Mouse (Mus musculus): ENCODE measurements around the gene Cyp4a12b. TPM values are rescaled to one million over a fixed set of nuclear protein-coding genes. Genes with fewer than 3 reads are reported as not detected.
"Not testable (repeated sequence)": the region's sequence is repeated elsewhere in the genome, so short reads cannot be mapped to it uniquely, and the experiment has no call there.

Gene Cyp4a12b
- not detected in 2 replicates for polyA plus RNA-seq (2014; fragmentation: Nextera tagmentation; extraction: Ambion mirVana)

DNA sequence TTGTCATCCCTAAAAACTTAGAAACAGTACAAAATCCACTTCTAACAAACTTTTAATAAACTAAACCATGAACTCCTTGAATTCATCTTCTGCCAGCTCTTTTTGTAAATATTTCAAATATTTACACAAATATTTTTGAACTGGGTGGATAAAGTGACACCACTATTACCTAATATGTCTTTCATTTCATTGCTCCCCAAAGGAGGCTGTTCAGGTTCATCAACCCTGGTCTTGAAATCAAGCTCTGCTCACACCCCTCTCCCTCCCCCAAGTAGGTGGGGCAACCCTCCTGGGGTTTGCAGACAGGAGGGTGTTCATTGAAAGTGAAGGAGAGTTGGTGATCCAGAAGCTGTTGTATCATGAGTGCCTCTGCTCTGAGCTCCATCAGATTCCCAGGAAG is at the start of gene Cyp4a12b:
TSS of gene Cyp4a12b (plus strand) at position 301 of the 400 bp plus-strand sequence.
- DNase-seq (ENCODE audit: low spot score); H3K4me1 ChIP-seq (ENCODE audit: control insufficient read depth, insufficient read depth, low read length); H3K36me3 ChIP-seq (replicated peaks; ENCODE audit: control insufficient read depth, insufficient read depth, low read depth, low read length); H3K9me3 ChIP-seq (replicated peaks; ENCODE audit: control insufficient read depth, low read length); H3K9ac ChIP-seq (replicated peaks; ENCODE audit: low read length); H3K27me3 ChIP-seq (ENCODE audit: control insufficient read depth, insufficient read depth, low read length); ATAC-seq (replicated peaks; ENCODE audit: insufficient number of reproducible peaks, low FRiP score, low TSS enrichment, low read depth); H3K27ac ChIP-seq (replicated peaks; ENCODE audit: low read depth, low read length); H3K4me2 ChIP-seq (ENCODE audit: low read depth, low read length); H3K4me3 ChIP-seq (ENCODE audit: low read depth, low read length): not testable (repeated sequence)

DNA sequence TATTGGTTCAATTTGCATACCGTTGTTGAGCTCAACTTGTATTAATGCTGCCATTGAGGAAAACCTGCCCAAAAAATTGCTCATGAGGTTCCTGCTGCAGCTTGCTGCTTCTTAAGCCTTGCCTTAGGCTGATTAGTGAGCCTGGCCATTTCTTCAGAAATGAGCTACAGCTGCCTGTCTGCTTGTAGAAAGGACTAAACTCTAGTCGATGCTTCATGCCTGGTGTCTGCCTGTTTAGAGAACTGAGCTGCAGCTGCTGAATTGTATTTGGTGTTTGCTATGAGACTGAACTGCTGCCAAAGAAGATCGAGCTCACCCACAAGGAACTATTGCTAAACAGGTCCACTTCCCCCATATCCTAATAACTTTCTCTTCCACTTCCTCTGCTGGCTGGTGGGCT is 45.8 kb upstream of the Cyp4a12b start:
- H3K9me3 ChIP-seq (replicated peaks; ENCODE audit: control insufficient read depth, low read length); H3K9ac ChIP-seq (replicated peaks; ENCODE audit: low read length); H3K27ac ChIP-seq (replicated peaks; ENCODE audit: low read depth, low read length); H3K4me1 ChIP-seq (ENCODE audit: control insufficient read depth, insufficient read depth, low read length); H3K4me3 ChIP-seq (ENCODE audit: low read depth, low read length); ATAC-seq (replicated peaks; ENCODE audit: insufficient number of reproducible peaks, low FRiP score, low TSS enrichment, low read depth); DNase-seq (ENCODE audit: low spot score); H3K36me3 ChIP-seq (replicated peaks; ENCODE audit: control insufficient read depth, insufficient read depth, low read depth, low read length); H3K27me3 ChIP-seq (ENCODE audit: control insufficient read depth, insufficient read depth, low read length); H3K4me2 ChIP-seq (ENCODE audit: low read depth, low read length): not testable (repeated sequence)
- whole genome bisulfite sequencing, result 87% methylated on average over 3 of the region's 3 CpGs

DNA sequence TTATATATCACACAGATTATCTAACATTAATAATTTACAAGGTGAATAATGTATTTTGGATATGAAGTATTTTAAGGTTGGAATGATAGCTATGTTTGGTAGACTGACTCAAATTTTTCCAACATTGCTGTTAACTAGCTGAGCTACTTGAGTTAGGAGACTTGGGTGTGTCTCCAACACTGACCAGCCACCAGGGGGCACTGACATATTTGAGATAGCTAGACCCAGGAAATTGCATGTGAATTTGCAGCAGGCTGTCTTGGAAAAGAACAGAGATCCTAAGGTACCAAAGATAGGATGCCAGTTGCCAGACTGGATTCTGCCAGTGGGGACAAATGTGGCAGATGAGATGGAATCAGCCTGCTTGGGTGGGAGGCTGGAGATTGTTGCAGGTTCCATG is 43.4 kb upstream of the Cyp4a12b start:
- not testable (repeated sequence) for H3K4me3 ChIP-seq (ENCODE audit: low read depth, low read length); H3K9me3 ChIP-seq (replicated peaks; ENCODE audit: control insufficient read depth, low read length); H3K27ac ChIP-seq (replicated peaks; ENCODE audit: low read depth, low read length); DNase-seq (ENCODE audit: low spot score); H3K9ac ChIP-seq (replicated peaks; ENCODE audit: low read length); ATAC-seq (replicated peaks; ENCODE audit: insufficient number of reproducible peaks, low FRiP score, low TSS enrichment, low read depth); H3K27me3 ChIP-seq (ENCODE audit: control insufficient read depth, insufficient read depth, low read length); H3K36me3 ChIP-seq (replicated peaks; ENCODE audit: control insufficient read depth, insufficient read depth, low read depth, low read length); H3K4me1 ChIP-seq (ENCODE audit: control insufficient read depth, insufficient read depth, low read length); H3K4me2 ChIP-seq (ENCODE audit: low read depth, low read length)

DNA sequence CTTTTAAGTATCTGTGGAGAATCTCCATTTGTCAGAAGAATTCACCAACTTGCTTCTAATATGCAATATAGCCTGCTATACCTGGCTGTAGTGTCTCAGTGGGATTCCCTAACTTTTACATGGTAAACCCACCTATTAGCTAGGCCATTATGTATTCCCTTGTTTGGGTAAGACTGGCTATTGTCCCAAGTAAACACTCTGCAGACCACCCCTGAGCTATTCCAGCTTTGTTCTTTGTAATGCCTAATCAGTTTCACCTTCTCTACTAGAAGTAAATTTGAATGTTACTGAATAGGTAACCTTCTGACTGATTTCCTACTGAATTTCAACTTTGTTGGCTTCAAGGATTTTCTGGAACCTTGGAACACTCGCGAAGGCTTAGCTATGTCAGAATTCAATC is 15.2 kb upstream of the Cyp4a12b start:
- H3K27ac ChIP-seq (replicated peaks; ENCODE audit: low read depth, low read length); H3K9me3 ChIP-seq (replicated peaks; ENCODE audit: control insufficient read depth, low read length); H3K9ac ChIP-seq (replicated peaks; ENCODE audit: low read length); H3K4me2 ChIP-seq (ENCODE audit: low read depth, low read length); DNase-seq (ENCODE audit: low spot score); H3K27me3 ChIP-seq (ENCODE audit: control insufficient read depth, insufficient read depth, low read length); ATAC-seq (replicated peaks; ENCODE audit: insufficient number of reproducible peaks, low FRiP score, low TSS enrichment, low read depth); H3K4me1 ChIP-seq (ENCODE audit: control insufficient read depth, insufficient read depth, low read length); H3K4me3 ChIP-seq (ENCODE audit: low read depth, low read length); H3K36me3 ChIP-seq (replicated peaks; ENCODE audit: control insufficient read depth, insufficient read depth, low read depth, low read length): not testable (repeated sequence)
- 80% methylated on average over 2 of the region's 2 CpGs for WGBS

DNA sequence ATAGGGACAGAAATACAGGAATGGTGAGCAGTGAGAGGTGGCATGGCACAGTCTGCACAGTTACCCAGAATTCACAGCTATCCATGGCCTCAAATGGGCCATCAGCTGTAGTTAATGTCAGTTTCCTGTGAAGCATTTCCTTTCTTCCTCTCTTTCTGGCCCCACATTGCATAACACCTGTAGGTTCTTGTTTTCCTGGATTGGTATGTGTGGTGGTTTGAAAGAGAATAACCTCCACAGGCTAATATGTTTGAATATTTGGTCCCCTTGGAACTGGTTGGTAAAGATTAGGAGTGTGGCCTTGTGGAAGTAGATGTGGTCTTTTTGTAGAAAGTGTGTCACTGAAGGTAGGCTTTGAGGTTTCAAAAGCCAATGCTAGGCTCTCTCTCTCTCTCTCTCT is 14.5 kb upstream of the Cyp4a12b start:
- not testable (repeated sequence) for H3K4me2 ChIP-seq (ENCODE audit: low read depth, low read length); H3K9ac ChIP-seq (replicated peaks; ENCODE audit: low read length); DNase-seq (ENCODE audit: low spot score); H3K4me3 ChIP-seq (ENCODE audit: low read depth, low read length); ATAC-seq (replicated peaks; ENCODE audit: insufficient number of reproducible peaks, low FRiP score, low TSS enrichment, low read depth); H3K9me3 ChIP-seq (replicated peaks; ENCODE audit: control insufficient read depth, low read length); H3K27me3 ChIP-seq (ENCODE audit: control insufficient read depth, insufficient read depth, low read length); H3K4me1 ChIP-seq (ENCODE audit: control insufficient read depth, insufficient read depth, low read length); H3K36me3 ChIP-seq (replicated peaks; ENCODE audit: control insufficient read depth, insufficient read depth, low read depth, low read length); H3K27ac ChIP-seq (replicated peaks; ENCODE audit: low read depth, low read length)

DNA sequence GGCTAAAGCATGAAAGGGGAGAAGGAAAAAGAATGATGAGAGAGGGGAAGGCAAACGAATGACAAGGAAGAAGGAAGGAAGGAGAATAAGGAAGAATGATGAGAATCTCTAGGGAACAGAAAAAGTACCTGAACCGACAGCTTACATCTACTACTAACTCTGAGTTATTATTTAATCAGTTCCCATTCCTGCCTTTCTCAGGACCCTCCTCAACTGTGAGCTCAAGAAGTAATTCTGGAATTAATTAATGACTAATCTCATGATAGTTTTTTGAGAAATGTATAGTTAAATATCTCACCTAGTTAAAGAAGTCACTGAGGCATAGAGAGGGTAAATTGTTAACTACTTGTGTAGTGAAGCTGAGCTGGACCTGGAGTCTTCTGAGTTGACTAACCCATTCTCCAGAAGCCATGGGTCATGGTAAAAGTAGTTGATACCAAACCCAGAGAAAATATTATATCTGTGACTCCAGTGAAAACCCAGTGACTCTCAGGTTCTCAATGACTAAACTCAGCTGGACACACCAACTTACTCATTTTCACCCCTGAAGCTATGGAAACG is 39.2 kb downstream of the Cyp4a12b start:
- Histone ChIP-seq H3K9ac (replicated peaks; ENCODE audit: low read length) (no peak overlapping the region), H3K36me3 (replicated peaks; ENCODE audit: control insufficient read depth, insufficient read depth, low read depth, low read length) (no peaks in the 10 kb centered on the region), H3K4me2 (ENCODE audit: low read depth, low read length) (no peak overlapping the region), H3K27me3 (ENCODE audit: control insufficient read depth, insufficient read depth, low read length) (no peaks in the 10 kb centered on the region), H3K4me3 (ENCODE audit: low read depth, low read length) (no peak overlapping the region), H3K4me1 (ENCODE audit: control insufficient read depth, insufficient read depth, low read length) (no peaks in the 10 kb centered on the region), H3K9me3 (replicated peaks; ENCODE audit: control insufficient read depth, low read length) (no peaks in the 10 kb centered on the region), H3K27ac (replicated peaks; ENCODE audit: low read depth, low read length) (no peak overlapping the region)
- ATAC-seq (replicated peaks; ENCODE audit: insufficient number of reproducible peaks, low FRiP score, low TSS enrichment, low read depth) (no peak), DNase-seq (ENCODE audit: low spot score) (no peak)
- WGBS, result 67% methylated on average over 3 of the region's 3 CpGs

DNA sequence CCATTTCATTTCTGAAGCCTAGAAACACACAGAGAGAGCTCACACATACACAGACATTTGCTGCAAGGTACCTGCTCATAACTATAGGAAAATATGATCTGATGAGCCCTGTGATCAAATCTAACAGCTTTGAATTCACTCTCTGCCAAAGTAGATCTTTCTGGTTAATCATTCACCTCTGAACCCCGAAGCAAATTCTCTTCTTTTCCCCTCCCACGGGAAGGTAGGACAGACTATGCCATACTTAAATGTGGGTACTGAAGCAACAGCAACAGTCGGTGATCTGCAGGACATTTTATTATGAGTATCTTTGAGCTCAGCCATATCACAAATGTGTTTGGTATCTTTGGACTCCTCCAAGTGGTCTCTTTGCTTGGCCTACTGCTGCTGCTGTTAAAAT is 40.9 kb downstream of the Cyp4a12b start, which contains the start of gene Cyp4a30b:
TSS of gene Cyp4a30b (plus strand) at position 301 of the 400 bp plus-strand sequence.
- no peak within 1 kb of the TSS for H3K9ac ChIP-seq (replicated peaks; ENCODE audit: low read length)
- ATAC-seq (replicated peaks; ENCODE audit: insufficient number of reproducible peaks, low FRiP score, low TSS enrichment, low read depth), result no peak
- 83% methylated on average over 3 of the region's 3 CpGs for WGBS
- H3K27ac ChIP-seq (replicated peaks; ENCODE audit: low read depth, low read length), result no peak within 1 kb of the TSS
- no peaks in the 10 kb centered on the region for H3K4me1 ChIP-seq (ENCODE audit: control insufficient read depth, insufficient read depth, low read length)
- H3K27me3 ChIP-seq (ENCODE audit: control insufficient read depth, insufficient read depth, low read length), result no peaks in the 10 kb centered on the region
- no peak for DNase-seq (ENCODE audit: low spot score)
- no peaks in the 10 kb centered on the region for H3K9me3 ChIP-seq (replicated peaks; ENCODE audit: control insufficient read depth, low read length)
- no peaks in the 10 kb centered on the region for H3K36me3 ChIP-seq (replicated peaks; ENCODE audit: control insufficient read depth, insufficient read depth, low read depth, low read length)
- H3K4me2 ChIP-seq (ENCODE audit: low read depth, low read length), result no peak within 1 kb of the TSS
- no peak within 1 kb of the TSS for H3K4me3 ChIP-seq (ENCODE audit: low read depth, low read length)

DNA sequence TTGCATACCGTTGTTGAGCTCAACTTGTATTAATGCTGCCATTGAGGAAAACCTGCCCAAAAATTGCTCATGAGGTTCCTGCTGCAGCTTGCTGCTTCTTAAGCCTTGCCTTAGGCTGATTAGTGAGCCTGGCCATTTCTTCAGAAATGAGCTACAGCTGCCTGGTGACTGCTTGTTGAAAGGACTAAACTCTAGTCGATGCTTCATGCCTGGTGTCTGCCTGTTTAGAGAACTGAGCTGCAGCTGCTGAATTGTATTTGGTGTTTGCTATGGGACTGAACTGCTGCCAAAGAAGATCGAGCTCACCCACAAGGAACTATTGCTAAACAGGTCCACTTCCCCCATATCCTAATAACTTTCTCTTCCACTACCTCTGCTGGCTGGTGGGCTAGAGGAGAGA is 62.2 kb downstream of the Cyp4a12b start:
- H3K4me1 ChIP-seq (ENCODE audit: control insufficient read depth, insufficient read depth, low read length); H3K4me3 ChIP-seq (ENCODE audit: low read depth, low read length); H3K9ac ChIP-seq (replicated peaks; ENCODE audit: low read length); H3K27ac ChIP-seq (replicated peaks; ENCODE audit: low read depth, low read length); DNase-seq (ENCODE audit: low spot score); H3K27me3 ChIP-seq (ENCODE audit: control insufficient read depth, insufficient read depth, low read length); H3K9me3 ChIP-seq (replicated peaks; ENCODE audit: control insufficient read depth, low read length); H3K36me3 ChIP-seq (replicated peaks; ENCODE audit: control insufficient read depth, insufficient read depth, low read depth, low read length); H3K4me2 ChIP-seq (ENCODE audit: low read depth, low read length); ATAC-seq (replicated peaks; ENCODE audit: insufficient number of reproducible peaks, low FRiP score, low TSS enrichment, low read depth): not testable (repeated sequence)
- WGBS, result 77% methylated on average over 3 of the region's 3 CpGs
